Mouse (Mus musculus) left cerebral cortex, postnatal 10 days (tissue): ENCODE measurements at regions not wholly inside any gene's neighbourhood (a gene's known extent, or its start where the extent isn't known, plus 50 kb on each side); places are given as distances from the start of the nearest gene placed in this dataset.

Experiments used
- DNase-seq, 2 experiments: peaks; one replicate each; pipeline ENCODE4 v3.0.0; 2021 to 2022; ENCODE audit warnings: low spot score in 2 of 2, mixed read lengths in 1 of 2; ENCODE audit errors: extremely low spot score in 1 of 2
- intact Hi-C: fragments of 180-260 bp; cut with DNase I; formaldehyde crosslinking; loops from one replicate; pipeline ENCODE4 v1.15.1; 2025

GRCm38 (mm10) chr9:87933230-87933629, 202.2 kb upstream of the Tbx18 start:
- DNase-seq = no peak
- intact Hi-C loops = no loop called here

GRCm38 (mm10) chr9:87952426-87952825, 221.4 kb upstream of the Tbx18 start:
- intact Hi-C loops = no loop called here
- DNase-seq = no peak

- intact Hi-C loops = no loop called here
- no peak for DNase-seq
These were observed 223.9 kb upstream of the Tbx18 start for GRCm38 (mm10) chr9:87954941-87955340.

- intact Hi-C loops = no loop called here
These were observed 230.7 kb upstream of the Tbx18 start for GRCm38 (mm10) chr9:87961796-87962195.

GRCm38 (mm10) chr9:87964508-87964907, 233.4 kb upstream of the Tbx18 start:
- no peak for DNase-seq

More at GRCm38 (mm10) chr9:87961796-87962195, 230.7 kb upstream of the Tbx18 start:
- DNase-seq = no peak

GRCm38 (mm10) chr9:87965103-87965780, 234.2 kb upstream of the Tbx18 start:
- DNase-seq = no peak
- intact Hi-C loops = no loop called here

More at GRCm38 (mm10) chr9:87964508-87964907, 233.4 kb upstream of the Tbx18 start:
- intact Hi-C loops = no loop called here

- no peak for DNase-seq
- intact Hi-C loops = no loop called here
These were observed 237.4 kb upstream of the Tbx18 start for GRCm38 (mm10) chr9:87968190-87969082.

GRCm38 (mm10) chr9:87970586-87970985, 239.5 kb upstream of the Tbx18 start:
- no peak for DNase-seq
- intact Hi-C loops = no loop called here

- intact Hi-C loops = no loop called here
These were observed 240.7 kb upstream of the Tbx18 start for GRCm38 (mm10) chr9:87971791-87972190.

GRCm38 (mm10) chr9:87973531-87973930, 242.5 kb upstream of the Tbx18 start:
- no peak for DNase-seq
- intact Hi-C loops = no loop called here

More at GRCm38 (mm10) chr9:87971791-87972190, 240.7 kb upstream of the Tbx18 start:
- DNase-seq = no peak

GRCm38 (mm10) chr9:87984910-87985309, 253.8 kb upstream of the Tbx18 start:
- DNase-seq = no peak
- intact Hi-C loops = no loop called here

- no peak for DNase-seq
- intact Hi-C loops = no loop called here
These were observed 254.4 kb upstream of the Tbx18 start for GRCm38 (mm10) chr9:87985439-87985838.

GRCm38 (mm10) chr9:88005945-88006700, 275.1 kb upstream of the Tbx18 start:
- intact Hi-C loops = no loop called here
- DNase-seq = no peak

- intact Hi-C loops = no loop called here
- no peak for DNase-seq
These were observed 292.7 kb upstream of the Tbx18 start for GRCm38 (mm10) chr9:88023752-88024151.

- DNase-seq = no peak
These were observed 294.9 kb upstream of the Tbx18 start for GRCm38 (mm10) chr9:88025936-88026335.

GRCm38 (mm10) chr9:88030509-88031148, 296.4 kb upstream of the Nt5e start:
- DNase-seq = peak in 1 of 2 experiments; percentile 2
- intact Hi-C loops = no loop called here

More at GRCm38 (mm10) chr9:88025936-88026335, 294.9 kb upstream of the Tbx18 start:
- intact Hi-C loops = no loop called here

- intact Hi-C loops = no loop called here
- DNase-seq = no peak
These were observed 289.4 kb upstream of the Nt5e start for GRCm38 (mm10) chr9:88037560-88037959.

GRCm38 (mm10) chr9:88049270-88049669, 277.7 kb upstream of the Nt5e start:
- intact Hi-C loops = no loop called here
- no peak for DNase-seq

- intact Hi-C loops = no loop called here
- no peak for DNase-seq
These were observed 277.2 kb upstream of the Nt5e start for GRCm38 (mm10) chr9:88049792-88050191.
